ENCODE assay signal across 9 mouse cellular contexts in the genomic region with DNA sequence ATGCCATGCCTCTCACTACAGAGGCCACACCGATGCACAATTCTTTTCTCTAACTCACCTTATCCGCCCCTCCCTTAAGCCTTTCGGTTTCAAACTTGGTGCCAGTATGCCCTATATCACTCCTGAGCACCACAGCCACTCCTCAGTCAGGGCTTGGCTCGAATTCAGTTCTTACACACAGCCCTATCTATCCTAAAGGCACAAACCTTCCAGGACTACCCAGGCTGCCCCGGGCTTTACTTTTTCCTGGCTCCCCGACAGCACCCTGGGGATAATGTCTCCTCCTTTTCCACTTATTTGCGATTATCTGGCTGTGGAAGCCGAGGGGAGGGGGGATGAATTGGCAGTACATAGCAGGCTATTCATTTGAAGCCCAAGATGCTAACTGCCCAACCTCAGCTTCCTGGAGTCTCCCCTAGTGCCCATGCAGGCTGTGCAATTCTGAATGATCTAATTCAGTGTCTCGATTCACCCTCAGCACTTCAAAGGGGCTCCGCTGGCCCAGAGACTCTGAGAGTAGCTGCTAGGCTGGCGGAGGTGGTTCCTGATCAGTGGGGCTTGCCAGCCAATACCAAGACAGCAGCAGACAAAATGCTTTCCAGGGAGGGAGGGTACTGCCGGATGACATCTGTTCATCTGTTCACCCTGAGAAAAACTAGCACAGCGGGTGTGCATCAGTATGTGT. TPM values are rescaled to one million over a fixed set of nuclear protein-coding genes. Genes with fewer than 3 reads are reported as not detected.
DNase-seq lines count a peak whose midpoint lies in the region; ATAC-seq and TF ChIP-seq lines count a peak whose summit lies in the region.
"Had no signal": no experiment of that assay in that cellular context is flagged by ENCODE, and none has a peak within 500 bp of the region (broad histone marks: within the 10 kb centered on the region; RNA-seq: fewer than 3 reads in every experiment).

No protein-coding gene starts in this region.

- peak; percentile 65 for ATAC-seq in neural tube, embryonic 14.5 days (ENCODE audit: low read depth)
- no peak for ATAC-seq in granulocyte monocyte progenitor cell, adult 5-6 weeks (replicated peaks; ENCODE audit: poor library complexity, severe bottlenecking)

- H3K27me3 ChIP-seq in spleen, adult 2 months (ENCODE audit: control insufficient read depth, insufficient read depth, low read length) = no peaks in the 10 kb centered on the region
- H3K27me3 ChIP-seq in neural tube, embryonic 14.5 days (ENCODE audit: control insufficient read depth, insufficient read depth, low read length) = no peaks in the 10 kb centered on the region

- H3K4me1 ChIP-seq in spleen, adult 2 months (ENCODE audit: control insufficient read depth, insufficient read depth, insufficient read length) = peaks cover 4% of the 10 kb centered on the region; the same call in 1 of the 2 replicates
- H3K4me1 ChIP-seq in neural tube, embryonic 14.5 days (ENCODE audit: control insufficient read depth, insufficient read depth, low read length) = peaks cover 9% of the 10 kb centered on the region

- H3K9me3 ChIP-seq in neural tube, embryonic 14.5 days (ENCODE audit: control insufficient read depth, low read length) = no peaks in the 10 kb centered on the region

- no peak for TF ChIP-seq CTCF in spleen, adult 2 months (IDR thresholded peaks at IDR 0.05; ENCODE audit: extremely low read depth, insufficient read depth, insufficient read length, insufficient replicate concordance)

- H3K9ac ChIP-seq in neural tube, embryonic 14.5 days (replicated peaks; ENCODE audit: low read depth, low read length) = no peak overlapping the region

- no peak overlapping the region for H3K4me3 ChIP-seq in spleen, adult 2 months (ENCODE audit: extremely low read depth, insufficient read depth, insufficient read length)
- H3K4me3 ChIP-seq in neural tube, embryonic 14.5 days (ENCODE audit: low read depth, low read length) = no peak overlapping the region

- peak overlapping the region; percentile 52; the same call in 1 of the 2 replicates for H3K27ac ChIP-seq in spleen, adult 2 months (ENCODE audit: insufficient read depth, low read length)
- peak overlapping the region; percentile 80 for H3K27ac ChIP-seq in neural tube, embryonic 14.5 days (ENCODE audit: low read depth, low read length)
- H3K27ac ChIP-seq: macrophage had no signal

- peak; percentile 30 for DNase-seq in cerebellum, adult 9-11 months
- DNase-seq in cerebellum, adult 18-20 months = no peak
- DNase-seq in spleen, adult 2 months (ENCODE audit: low read depth in 1 of 2, low spot score in 2 of 2) = no peak
- no peak for DNase-seq in spleen, adult 12 weeks (ENCODE audit: low spot score)
- DNase-seq in left cerebral cortex, postnatal 14 days (ENCODE audit: low spot score in 2 of 2) = peak; percentile 61 to 82
- no peak for DNase-seq in urinary bladder, adult 2 months (ENCODE audit: low spot score)

- intact Hi-C loops in left cerebral cortex, postnatal 14 days (cut with DNase I) = no loop called here

- peak overlapping the region; percentile 31 for H3K4me2 ChIP-seq in neural tube, embryonic 14.5 days (ENCODE audit: low read depth, low read length)

- no peaks in the 10 kb centered on the region for H3K36me3 ChIP-seq in spleen, adult 2 months (ENCODE audit: control insufficient read depth, insufficient read depth, low read length)
- no peaks in the 10 kb centered on the region for H3K36me3 ChIP-seq in neural tube, embryonic 14.5 days (ENCODE audit: control insufficient read depth, insufficient read depth, low read length)

- WGBS in spleen, adult 2 months = 56% methylated on average over 13 of the region's 13 CpGs
- 20% methylated on average over 13 of the region's 13 CpGs for WGBS in neural tube, embryonic 14.5 days

- TF ChIP-seq POLR2A in spleen, adult 2 months (IDR thresholded peaks at IDR 0.05; ENCODE audit: low read depth, low read length) = no peak

RNA-seq across cellular contexts. Expression of gene Srsf10, which starts 5.0 kb away (rescaled TPM):
- polyA plus RNA-seq in spleen, adult 2 months (2012; rRNA removed) = 68.0 and 109 TPM in 2 replicates
- total RNA-seq in left cerebral cortex, postnatal 14 days (2021) = 10 to 100 TPM; 71.0 to 77.4 TPM
- polyA plus RNA-seq in neural tube, embryonic 14.5 days (2014; fragmentation: Nextera tagmentation; extraction: Ambion mirVana) = 219 and 228 TPM in 2 replicates
- polyA plus RNA-seq in urinary bladder, adult 2 months (2012; rRNA removed) = 50.8 and 61.7 TPM in 2 replicates
- 140 TPM in 2 replicates for total RNA-seq in granulocyte monocyte progenitor cell, adult 5-6 weeks (2014; fragmentation: Nextera tagmentation)
- total RNA-seq in granulocyte monocyte progenitor cell, adult 5-6 weeks (2017) = 191 and 201 TPM in 2 replicates

RNA-seq across cellular contexts. Expression of gene Pnrc2, which starts 23.1 kb away (rescaled TPM):
- polyA plus RNA-seq in spleen, adult 2 months (2012; rRNA removed) = 12.2 and 14.7 TPM in 2 replicates
- total RNA-seq in left cerebral cortex, postnatal 14 days (2021) = 10 to 100 TPM; 48.8 to 49.7 TPM
- 85.7 and 100 TPM in 2 replicates for polyA plus RNA-seq in neural tube, embryonic 14.5 days (2014; fragmentation: Nextera tagmentation; extraction: Ambion mirVana)
- 100 and 122 TPM in 2 replicates for polyA plus RNA-seq in urinary bladder, adult 2 months (2012; rRNA removed)
- 65.4 and 67.9 TPM in 2 replicates for total RNA-seq in granulocyte monocyte progenitor cell, adult 5-6 weeks (2014; fragmentation: Nextera tagmentation)
- total RNA-seq in granulocyte monocyte progenitor cell, adult 5-6 weeks (2017) = 159 and 192 TPM in 2 replicates

RNA-seq across cellular contexts. Expression of gene Cnr2, which starts 44.6 kb away (rescaled TPM):
- 44.8 and 47.2 TPM in 2 replicates for polyA plus RNA-seq in spleen, adult 2 months (2012; rRNA removed)
- under 1 TPM in 1 of 2 experiments, not detected in 1; 0.09 TPM for total RNA-seq in left cerebral cortex, postnatal 14 days (2021)
- polyA plus RNA-seq in neural tube, embryonic 14.5 days (2014; fragmentation: Nextera tagmentation; extraction: Ambion mirVana) = 0.13 and 0.15 TPM in 2 replicates
- 0.43 and 0.56 TPM in 2 replicates for polyA plus RNA-seq in urinary bladder, adult 2 months (2012; rRNA removed)
- total RNA-seq in granulocyte monocyte progenitor cell, adult 5-6 weeks (2014; fragmentation: Nextera tagmentation) = 4.5 and 6.0 TPM in 2 replicates
- 4.0 and 5.1 TPM in 2 replicates for total RNA-seq in granulocyte monocyte progenitor cell, adult 5-6 weeks (2017)

Comparison
In these comparisons a context has a peak if more than half of its experiments do, and no peak if none do; other contexts are left out.
1. DNase-seq: peak in cerebellum, adult 9-11 months (single experiment) and left cerebral cortex, postnatal 14 days (2 of 2); none in cerebellum, adult 18-20 months (0 of 2), spleen, adult 2 months (0 of 2), spleen, adult 12 weeks (single experiment) and urinary bladder, adult 2 months (single experiment).
2. RNA of gene Cnr2, which starts 44.6 kb away (polyA plus RNA-seq): 44.8 to 47.2 TPM in spleen, adult 2 months; 0.43 to 0.56 TPM in urinary bladder, adult 2 months and 0.13 to 0.15 TPM in neural tube, embryonic 14.5 days; every median in the first group is over 10 times any median in the second.